Mouse (Mus musculus) granulocyte monocyte progenitor cell, adult 5-6 weeks (primary cell): ENCODE data around the gene Ptprm. TPM values are rescaled to one million over a fixed set of nuclear protein-coding genes. Genes with fewer than 3 reads are reported as not detected.

Experiments used
- ATAC-seq: replicated peaks from 2 replicates; pipeline ENCODE4 v1.8.0; 2016; ENCODE audit warnings: mild to moderate bottlenecking, moderate TSS enrichment, inconsistent platforms; ENCODE audit not compliant: poor library complexity, severe bottlenecking
- total RNA-seq, 2 experiments: library from RNA; stranded (forward) in 1 of 2; stranded (reverse) in 1 of 2; fragments of 200-712, 200-1000 nt in 1 of 2; fragments of >200 nt in 1 of 2; fragmentation: Nextera tagmentation in 1 of 2; gene quantifications; 2 replicates each; pipeline ENCODE4 v1.2.3; 2014 to 2017

Gene Ptprm
- total RNA-seq (2014; fragmentation: Nextera tagmentation) (0.15 TPM in 1 of 2 replicates, not detected in the other), total RNA-seq (2017) (0.36 and 0.52 TPM in 2 replicates)

DNA sequence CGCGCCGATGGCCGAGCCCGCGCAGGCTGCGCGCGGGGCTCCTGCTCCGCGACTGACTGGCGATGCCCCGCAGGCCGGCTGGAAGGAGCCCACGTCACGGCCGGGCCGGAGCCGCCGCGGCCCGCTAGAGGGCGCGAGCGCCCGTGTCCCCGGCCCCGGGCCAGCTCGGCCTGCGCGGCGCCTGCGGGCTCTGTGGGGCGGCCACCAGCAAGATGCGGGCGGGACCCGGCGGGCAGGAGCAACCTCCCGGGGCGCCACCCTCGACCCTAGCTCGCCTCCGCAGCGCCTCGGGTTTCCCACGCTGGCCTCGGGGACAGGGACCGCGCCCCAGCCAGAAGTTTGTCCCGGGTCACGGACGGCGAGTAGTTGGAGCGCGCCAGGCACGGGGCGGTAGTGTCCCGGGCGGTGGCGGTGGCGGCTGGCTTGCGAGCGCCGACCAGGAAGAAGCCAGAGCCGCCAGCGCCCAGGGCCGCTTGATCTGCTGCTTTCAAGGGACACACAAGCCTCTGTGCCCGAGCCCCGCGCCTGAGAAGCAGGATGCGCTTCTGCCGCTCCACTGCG lies at the start of gene Ptprm:
TSS of gene Ptprm (minus strand) at position 7 of the 561 bp plus-strand sequence.
- ATAC-seq = peak; percentile 70

DNA sequence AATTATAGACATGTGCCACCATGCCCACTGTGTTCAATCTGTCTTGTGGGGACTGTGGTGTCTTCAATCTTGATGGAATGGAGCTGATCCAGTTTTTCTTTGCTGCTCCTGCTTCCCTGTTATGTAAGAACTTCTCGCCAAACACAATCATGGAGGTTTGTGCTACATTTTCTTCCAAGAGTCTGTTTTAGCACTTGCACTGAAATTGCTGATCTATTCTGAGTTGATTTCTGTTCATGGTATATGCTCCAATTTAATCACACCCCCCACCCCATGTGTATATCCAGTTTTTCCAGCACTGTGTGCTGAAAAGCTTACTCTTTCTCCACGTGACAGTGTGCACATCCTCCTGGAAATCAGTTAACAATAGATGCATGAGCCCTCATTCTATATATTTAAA lies 41.9 kb upstream of the Ptprm start:
- no peak for ATAC-seq

DNA sequence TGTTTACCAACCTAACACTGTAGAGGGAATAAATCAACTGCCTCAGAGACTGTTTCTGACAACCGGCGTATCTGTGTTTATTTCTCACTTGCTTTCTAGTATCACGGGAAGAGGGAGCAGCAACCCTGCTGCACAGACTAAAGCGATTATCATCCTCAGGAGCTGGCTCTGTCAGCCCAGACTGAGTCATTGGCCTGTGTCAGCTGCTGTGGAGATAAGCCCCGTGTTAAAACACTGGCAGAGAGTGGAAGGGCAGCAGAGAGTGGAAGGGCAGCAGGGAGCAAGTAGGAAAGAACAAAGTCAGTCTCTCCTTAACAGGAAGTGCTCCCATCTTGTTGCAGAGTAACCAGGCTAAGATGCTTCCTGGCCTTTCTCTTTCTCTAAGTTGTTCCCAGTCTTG lies 36.6 kb upstream of the Ptprm start:
- no peak for ATAC-seq

DNA sequence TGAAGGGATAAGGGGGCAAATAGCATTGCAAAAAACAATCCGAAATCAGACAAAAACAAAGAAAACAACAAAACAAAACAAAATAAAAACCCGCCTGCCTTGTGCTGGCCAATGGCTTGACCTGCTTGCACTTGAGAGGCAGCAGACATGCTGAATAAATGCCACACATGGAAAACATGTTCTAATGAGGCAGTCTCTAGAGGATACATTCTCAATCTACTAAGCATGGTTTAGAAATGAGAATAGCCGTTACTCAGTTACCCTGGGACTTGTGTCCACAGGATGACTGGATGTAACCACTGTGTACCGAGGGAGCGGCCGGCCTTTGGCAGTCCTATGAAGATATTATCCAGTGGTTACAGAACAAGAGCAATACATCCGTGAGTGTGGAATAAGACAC lies 33.9 kb upstream of the Ptprm start:
- no peak for ATAC-seq

DNA sequence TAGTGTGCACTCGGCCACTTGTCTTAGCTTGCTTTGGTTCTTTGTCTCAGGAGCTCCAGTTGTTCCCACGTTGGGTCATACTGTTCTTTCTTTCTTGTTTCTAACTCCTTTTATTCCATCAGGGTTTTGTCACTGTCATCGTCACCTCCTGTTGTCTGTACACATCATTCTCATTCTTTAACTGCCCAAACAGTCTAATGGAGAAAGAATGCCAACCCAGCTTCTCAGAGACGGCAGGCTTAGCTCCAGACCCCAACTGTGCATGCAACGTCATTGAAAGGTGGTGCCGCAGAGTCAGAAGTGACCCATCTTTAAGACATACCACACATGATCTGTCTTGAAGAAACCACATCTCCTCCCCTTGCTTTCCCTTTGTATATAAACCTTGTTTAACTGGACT lies 31.0 kb upstream of the Ptprm start:
- ATAC-seq = no peak

- peak; percentile 78 for ATAC-seq
These were observed 29.4 kb upstream of the Ptprm start for GRCm38 (mm10) chr17:67383635-67384034.

- no peak for ATAC-seq
These were observed 27.4 kb upstream of the Ptprm start for GRCm38 (mm10) chr17:67381618-67382017.

DNA sequence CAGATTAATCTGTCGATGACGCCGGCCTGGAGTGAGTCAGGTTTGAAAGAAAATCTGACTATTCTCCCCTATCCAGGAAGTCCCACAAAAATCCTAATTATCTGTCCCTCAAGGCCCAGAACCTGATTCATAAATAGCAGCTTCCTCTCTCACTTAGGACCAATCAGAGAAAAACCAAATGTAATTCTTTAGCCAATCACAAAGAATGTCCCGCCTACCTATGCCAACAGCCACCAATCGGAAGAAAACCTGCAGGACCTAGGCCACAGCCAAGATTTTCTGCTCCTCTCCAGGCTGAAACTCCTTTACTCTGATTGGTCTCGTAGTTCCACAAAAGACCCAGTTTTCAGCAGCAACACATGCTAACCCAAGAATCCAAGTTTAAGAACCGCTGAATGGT lies 13.6 kb upstream of the Ptprm start:
- no peak for ATAC-seq

DNA sequence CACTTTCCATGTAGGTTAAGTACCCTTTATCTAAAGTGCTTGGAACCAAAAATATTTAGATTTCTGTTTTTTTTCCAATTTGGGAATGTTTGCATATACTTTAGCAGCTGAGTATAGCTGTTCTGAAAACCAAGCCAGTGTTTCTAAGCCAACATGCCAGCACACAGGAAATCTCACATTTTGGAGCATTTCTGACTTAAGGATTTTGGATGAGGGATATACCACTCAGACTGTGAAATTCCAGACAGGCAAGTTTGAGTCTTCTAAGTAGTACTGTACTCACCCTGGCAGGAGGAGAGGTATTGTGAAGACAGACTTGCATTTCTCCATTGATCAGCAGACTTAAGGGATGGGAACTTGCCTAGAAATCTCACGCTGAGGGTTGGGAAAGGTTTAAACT lies 10.2 kb upstream of the Ptprm start:
- no peak for ATAC-seq

- no peak for ATAC-seq
These were observed 9.3 kb upstream of the Ptprm start for GRCm38 (mm10) chr17:67363377-67364070.

DNA sequence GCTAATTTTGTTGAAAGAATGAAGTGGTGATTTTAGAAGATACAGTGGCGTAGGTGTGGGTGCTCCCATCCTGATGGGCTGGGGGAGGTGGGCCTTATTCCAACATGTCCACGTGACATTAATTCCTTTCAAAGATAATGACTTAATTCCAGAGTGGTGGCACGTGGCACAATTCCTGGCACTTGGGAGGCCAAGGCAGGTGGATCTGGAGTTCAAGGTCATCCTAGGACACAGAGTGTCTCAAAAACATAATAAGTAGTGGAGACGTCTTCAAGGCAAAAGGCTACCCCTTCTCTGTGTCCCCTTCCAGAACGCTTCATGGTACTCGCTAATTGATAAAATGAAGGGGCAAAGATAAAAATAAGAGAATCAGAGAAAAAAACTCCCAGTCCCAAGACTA lies 7.9 kb upstream of the Ptprm start:
- ATAC-seq = no peak

DNA sequence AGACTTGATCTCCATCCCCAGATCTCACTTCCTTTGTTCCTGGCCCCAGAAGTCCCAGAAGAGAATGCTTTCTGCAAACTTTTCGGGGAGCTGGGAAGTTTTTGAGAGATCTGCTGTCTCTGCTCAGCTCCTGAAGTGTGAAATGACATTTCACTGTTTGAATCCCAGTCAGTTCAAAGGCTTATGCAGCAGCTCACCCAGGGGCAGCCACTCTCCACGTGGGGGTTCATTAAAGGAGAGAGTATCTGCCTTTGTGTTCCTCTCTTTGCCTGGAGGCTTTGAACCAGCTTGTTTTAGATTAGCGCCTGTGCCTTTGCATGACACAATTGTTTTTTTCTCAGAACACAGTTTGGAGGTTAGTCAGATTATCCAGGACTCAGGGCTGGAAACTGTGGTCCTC lies 6.3 kb upstream of the Ptprm start:
- ATAC-seq = no peak

- peak; percentile 90 for ATAC-seq
These were observed 5.3 kb upstream of the Ptprm start for GRCm38 (mm10) chr17:67359578-67359977.

DNA sequence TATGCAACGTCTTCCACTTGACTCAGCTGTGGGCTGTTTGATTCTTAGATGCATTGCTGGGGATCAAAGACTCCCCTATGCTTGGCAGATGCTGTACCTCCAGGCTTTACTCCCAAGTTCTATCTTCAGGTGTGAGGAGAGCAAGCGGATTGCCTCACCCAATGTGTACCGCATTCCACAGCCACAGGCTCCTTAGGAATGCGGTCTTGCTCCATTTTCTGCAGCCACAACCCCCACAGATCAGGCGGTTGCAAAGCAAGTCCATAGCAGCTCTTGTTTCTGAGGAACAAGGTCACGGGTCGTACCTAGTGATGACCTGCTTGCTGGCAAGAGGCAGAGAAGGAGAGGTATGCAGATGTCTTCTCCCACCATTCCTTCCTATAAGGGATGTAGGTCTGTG lies 4.3 kb upstream of the Ptprm start:
- ATAC-seq = no peak

DNA sequence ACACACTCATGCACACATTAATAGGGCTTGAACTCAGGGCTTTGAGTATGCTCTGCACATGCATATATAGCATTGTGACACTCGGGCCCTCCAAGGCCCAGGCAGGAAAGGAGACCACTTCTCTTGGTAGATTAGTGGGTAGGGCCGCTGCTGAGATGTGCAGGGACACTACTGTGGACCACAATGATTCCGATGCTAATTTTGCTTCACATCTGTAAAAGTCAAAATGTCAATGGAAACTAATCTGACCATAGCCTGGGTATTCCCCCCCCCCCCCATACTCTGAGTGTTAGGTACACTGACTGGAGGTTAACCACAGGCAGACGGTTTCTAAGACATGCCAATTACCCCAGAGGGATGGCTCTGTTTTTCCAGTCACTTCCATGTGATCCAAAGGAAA lies 2.9 kb upstream of the Ptprm start:
- no peak for ATAC-seq

GRCm38 (mm10) chr17:67355251-67355650 lies 994 bp upstream of the Ptprm start:
- no peak for ATAC-seq

DNA sequence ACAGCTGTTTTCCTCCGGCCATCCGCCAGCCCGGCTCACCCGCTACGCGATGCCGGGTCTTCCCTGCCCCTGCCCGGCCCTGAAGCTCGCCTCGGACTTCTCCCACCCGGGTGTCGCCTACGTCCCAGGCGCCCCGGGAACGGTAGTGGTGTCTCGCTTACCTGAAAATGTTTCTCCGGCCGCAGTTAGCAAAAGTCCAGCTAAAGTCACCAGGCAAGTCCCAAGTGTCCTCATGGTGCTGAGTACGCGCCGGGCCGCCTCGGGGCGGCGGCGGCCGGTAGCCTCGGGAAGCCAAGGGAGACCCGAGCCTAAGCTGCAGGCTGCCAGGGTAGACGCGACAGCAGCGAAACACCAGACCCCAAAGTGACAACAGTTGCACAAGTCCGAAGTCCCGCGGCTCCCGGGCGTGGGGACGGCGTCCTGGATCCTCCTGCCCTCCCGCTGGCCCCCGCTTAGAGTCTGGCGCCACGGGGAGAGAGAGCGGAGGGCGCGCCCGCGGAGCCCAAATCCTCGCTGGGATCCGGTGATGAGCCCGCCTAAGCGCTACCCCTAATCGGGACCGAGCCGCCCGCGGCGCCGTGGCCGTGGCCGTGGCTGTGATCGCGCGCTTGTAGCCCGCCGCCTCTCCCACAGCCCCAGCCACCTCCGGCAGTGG lies 334 bp downstream of the Ptprm start:
- ATAC-seq = peak; percentile 31

DNA sequence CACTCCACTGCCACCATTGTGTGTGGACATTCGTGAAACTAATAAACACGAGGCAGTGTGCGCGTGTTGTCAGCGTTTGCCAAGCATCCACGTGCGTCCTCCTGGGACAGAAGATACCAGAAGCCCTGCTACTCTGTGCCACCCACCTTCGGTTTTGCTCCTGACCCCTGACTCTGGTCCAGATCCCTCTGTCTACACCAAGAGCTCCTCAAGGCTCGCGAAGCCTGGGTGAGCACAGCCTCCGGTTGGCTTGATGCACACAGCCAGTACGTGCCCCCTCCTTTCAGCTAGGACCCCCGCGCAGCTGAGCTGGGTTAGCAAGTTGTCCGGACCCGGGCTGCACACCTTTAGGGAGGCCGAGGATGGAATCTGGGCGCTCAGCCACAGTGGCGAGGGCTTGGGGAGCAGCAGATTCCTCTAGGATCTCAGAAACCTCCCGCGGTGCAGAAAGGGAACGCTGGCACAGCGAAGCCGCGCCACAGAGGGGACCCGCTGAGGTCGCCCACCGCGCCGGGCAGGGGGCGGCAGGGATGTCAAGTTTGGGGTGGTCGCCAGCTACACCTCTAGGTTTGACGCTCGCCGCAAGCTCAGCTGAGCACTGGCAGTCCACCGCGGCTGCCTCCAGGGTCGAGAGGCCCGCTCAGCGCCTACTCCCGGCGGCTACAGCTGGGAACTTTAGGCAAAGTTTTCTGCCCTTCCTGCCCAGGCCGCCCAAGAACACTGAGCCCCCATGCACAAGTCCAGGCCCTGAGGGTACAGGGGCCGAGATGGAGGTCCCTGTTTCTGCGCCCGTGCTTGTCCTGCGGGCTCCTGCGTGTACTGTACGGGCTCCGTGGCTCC lies 1.1 kb downstream of the Ptprm start:
- ATAC-seq = peak; percentile 23; the same call in 1 of the 2 replicates

GRCm38 (mm10) chr17:67351423-67351822 lies 2.8 kb downstream of the Ptprm start:
- ATAC-seq = no peak

DNA sequence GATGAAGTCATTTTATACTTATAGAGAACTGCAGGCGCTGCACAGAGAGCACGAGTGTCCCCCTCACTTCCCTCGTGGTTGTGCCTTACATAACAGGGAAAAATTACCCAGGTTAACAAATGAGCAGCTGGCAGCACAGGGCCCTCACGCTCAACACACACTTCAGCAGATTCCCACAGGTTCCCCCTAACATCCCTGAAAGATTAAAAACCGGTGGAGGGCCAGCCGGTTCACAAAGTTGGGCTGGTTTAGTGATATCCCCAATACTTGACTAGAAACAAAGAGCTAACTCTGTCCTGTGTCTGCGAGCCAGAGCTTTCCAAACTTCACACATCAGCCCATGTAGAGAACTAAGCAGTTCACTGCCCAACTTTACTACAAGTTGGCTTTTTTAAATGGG lies 3.7 kb downstream of the Ptprm start:
- no peak for ATAC-seq

DNA sequence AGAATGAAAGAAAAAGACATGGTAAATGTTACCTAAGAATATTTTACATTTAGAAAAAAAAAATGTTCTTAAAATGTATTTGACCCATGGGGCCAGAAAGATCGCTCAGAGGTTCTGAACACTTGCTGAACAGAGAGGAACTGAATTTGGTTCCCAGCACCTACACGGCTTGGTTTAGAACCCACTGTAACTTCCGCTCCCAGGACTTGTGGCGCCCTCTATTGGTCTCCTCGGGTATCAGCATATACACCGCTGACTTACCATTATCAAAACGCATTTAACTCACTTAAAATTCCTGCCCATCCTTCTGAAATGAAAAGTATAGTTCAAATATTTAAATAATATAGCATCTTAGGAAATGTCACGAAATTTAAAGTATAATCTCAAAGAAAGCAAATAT lies 4.7 kb downstream of the Ptprm start:
- no peak for ATAC-seq
